Mouse (Mus musculus) neural tube, embryonic 14.5 days (tissue): ENCODE measurements around the gene Rbks. TPM values are rescaled to one million over a fixed set of nuclear protein-coding genes. Genes with fewer than 3 reads are reported as not detected.
"Not testable (repeated sequence)": the region's sequence is repeated elsewhere in the genome, so short reads cannot be mapped to it uniquely, and the experiment has no call there.

Source experiments
- ATAC-seq: fragments of 200-750 bp; cut with Nextera tagmentation; 2 replicates; pipeline ENCODE4 v1.8.0; 2017; ENCODE audit warnings: low read depth, mild to moderate bottlenecking, moderate TSS enrichment, moderate library complexity
- H3K27ac ChIP-seq: fragments of 300-500 bp; sonication (generic); 2 replicates; pipeline ENCODE4 v1.5.1; 2014; ENCODE audit warnings: low read depth, mild to moderate bottlenecking, control low read depth, low read length, moderate library complexity, mixed read lengths
- H3K27me3 ChIP-seq: fragments of 300-500 bp; sonication (generic); 2 replicates; pipeline ENCODE4 v1.6.1; 2014; ENCODE audit warnings: low read length; ENCODE audit not compliant: control insufficient read depth, insufficient read depth
- H3K36me3 ChIP-seq: fragments of 300-500 bp; sonication (generic); 2 replicates; pipeline ENCODE4 v1.6.1; 2014; ENCODE audit warnings: low read length, mixed read lengths; ENCODE audit not compliant: control insufficient read depth, insufficient read depth
- H3K4me1 ChIP-seq: fragments of 300-500 bp; sonication (generic); 2 replicates; pipeline ENCODE4 v1.6.1; 2014; ENCODE audit warnings: low read length; ENCODE audit not compliant: control insufficient read depth, insufficient read depth
- H3K4me2 ChIP-seq: fragments of 300-500 bp; sonication (generic); 2 replicates; pipeline ENCODE4 v1.6.1; 2014; ENCODE audit warnings: mild to moderate bottlenecking, low read depth, low read length, control low read depth
- H3K4me3 ChIP-seq: fragments of 300-500 bp; sonication (generic); 2 replicates; pipeline ENCODE4 v1.5.1; 2014; ENCODE audit warnings: low read depth, low read length, control low read depth, mixed read lengths
- H3K9ac ChIP-seq: fragments of 300-500 bp; sonication (generic); replicated peaks from 2 replicates; pipeline ENCODE4 v1.6.1; 2014; ENCODE audit warnings: low read depth, mild to moderate bottlenecking, control low read depth, low read length, mixed read lengths
- H3K9me3 ChIP-seq: fragments of 300-500 bp; sonication (generic); 2 replicates; pipeline ENCODE4 v1.6.1; 2016; ENCODE audit warnings: low read length; ENCODE audit not compliant: control insufficient read depth
- WGBS: fragments of 180-500 bp; shearing (Covaris S2); extraction: QIAGEN DNeasy Blood & Tissue Kit; methylation state at CpG from one replicate; pipeline ENCODE4 v1.1.7; 2014; 5-methylcytosine and 5-hydroxymethylcytosine counted together
- polyA plus RNA-seq: library from polyadenylated mRNA; unstranded; fragments of >200 nt; fragmentation: Nextera tagmentation; extraction: Ambion mirVana; gene quantifications from 2 replicates; pipeline ENCODE4 v1.2.1, GENCODE M21; 2014

Gene Rbks
- polyA plus RNA-seq, 1 experiment from 2014 or later = 4.0 TPM

GRCm38 (mm10) chr5:31599161-31599560, 98.3 kb downstream of the Rbks start:
- 78% methylated on average over 2 of the region's 2 CpGs for WGBS
- H3K36me3 ChIP-seq = no peaks in the 10 kb centered on the region
- H3K9me3 ChIP-seq = no peaks in the 10 kb centered on the region
- no peaks in the 10 kb centered on the region for H3K27me3 ChIP-seq
- no peak for ATAC-seq
- no peak overlapping the region for H3K4me2 ChIP-seq
- H3K9ac ChIP-seq = no peak overlapping the region
- H3K4me1 ChIP-seq = no peaks in the 10 kb centered on the region
- H3K4me3 ChIP-seq = no peak overlapping the region
- H3K27ac ChIP-seq = no peak overlapping the region

- no peaks in the 10 kb centered on the region for H3K36me3 ChIP-seq
- no peaks in the 10 kb centered on the region for H3K27me3 ChIP-seq
- 74% methylated on average over 4 of the region's 4 CpGs for WGBS
- H3K9ac ChIP-seq = no peak overlapping the region
- no peak overlapping the region for H3K4me2 ChIP-seq
- H3K4me3 ChIP-seq = no peak overlapping the region
- no peaks in the 10 kb centered on the region for H3K4me1 ChIP-seq
- no peak for ATAC-seq
- no peaks in the 10 kb centered on the region for H3K9me3 ChIP-seq
- no peak overlapping the region for H3K27ac ChIP-seq
These were observed 98.8 kb downstream of the Rbks start for GRCm38 (mm10) chr5:31598579-31598978.

- H3K27me3 ChIP-seq = no peaks in the 10 kb centered on the region
- no peak overlapping the region for H3K4me3 ChIP-seq
- H3K9ac ChIP-seq = no peak overlapping the region
- 81% methylated on average over 7 of the region's 7 CpGs for WGBS
- no peaks in the 10 kb centered on the region for H3K36me3 ChIP-seq
- no peak for ATAC-seq
- no peak overlapping the region for H3K27ac ChIP-seq
- H3K9me3 ChIP-seq = no peaks in the 10 kb centered on the region
- no peak overlapping the region for H3K4me2 ChIP-seq
- H3K4me1 ChIP-seq = no peaks in the 10 kb centered on the region
These were observed 99.3 kb downstream of the Rbks start for GRCm38 (mm10) chr5:31598121-31598520.

- Histone ChIP-seq H3K9ac (no peak overlapping the region), H3K4me3 (no peak overlapping the region), H3K4me2 (no peak overlapping the region), H3K9me3 (no peaks in the 10 kb centered on the region), H3K4me1 (no peaks in the 10 kb centered on the region), H3K27me3 (no peaks in the 10 kb centered on the region), H3K36me3 (no peaks in the 10 kb centered on the region), H3K27ac (no peak overlapping the region)
- ATAC-seq = no peak
- 76% methylated on average over 6 of the region's 6 CpGs for WGBS
These were observed 99.9 kb downstream of the Rbks start for GRCm38 (mm10) chr5:31597430-31597944.

GRCm38 (mm10) chr5:31596481-31597429, 100.7 kb downstream of the Rbks start, which contains the start of gene Mrpl33:
Gene Mrpl33, plus strand, starts transcription at chr5:31596935.
- ATAC-seq = no peak
- 11% methylated on average over 26 of the region's 26 CpGs for WGBS

GRCm38 (mm10) chr5:31595868-31596267, 101.6 kb downstream of the Rbks start:
- H3K36me3 ChIP-seq = no peaks in the 10 kb centered on the region
- WGBS = 60% methylated on average over 4 of the region's 4 CpGs
- H3K4me3 ChIP-seq = no peak overlapping the region
- no peak overlapping the region for H3K4me2 ChIP-seq
- H3K9me3 ChIP-seq = no peaks in the 10 kb centered on the region
- H3K27me3 ChIP-seq = no peaks in the 10 kb centered on the region
- no peak overlapping the region for H3K9ac ChIP-seq
- ATAC-seq = no peak
- H3K4me1 ChIP-seq = no peaks in the 10 kb centered on the region
- no peak overlapping the region for H3K27ac ChIP-seq

More at GRCm38 (mm10) chr5:31596481-31597429, 100.7 kb downstream of the Rbks start, which contains the start of gene Mrpl33:
- Histone ChIP-seq H3K27me3 (no peaks in the 10 kb centered on the region), H3K36me3 (no peaks in the 10 kb centered on the region), H3K27ac (no peak within 1 kb of the TSS), H3K4me3 (peak within 1 kb of the TSS; percentile 20), H3K9ac (peak within 1 kb of the TSS; percentile 22; the same call in 1 of the 2 replicates), H3K9me3 (no peaks in the 10 kb centered on the region), H3K4me2 (peak within 1 kb of the TSS; percentile 49), H3K4me1 (no peaks in the 10 kb centered on the region)

- Histone ChIP-seq H3K27ac (no peak overlapping the region), H3K4me3 (no peak overlapping the region), H3K9ac (no peak overlapping the region), H3K4me1 (no peaks in the 10 kb centered on the region), H3K9me3 (no peaks in the 10 kb centered on the region), H3K4me2 (no peak overlapping the region), H3K27me3 (no peaks in the 10 kb centered on the region), H3K36me3 (no peaks in the 10 kb centered on the region)
- no peak for ATAC-seq
- 94% methylated on average over 7 of the region's 7 CpGs for WGBS
These were observed 106.3 kb downstream of the Rbks start for GRCm38 (mm10) chr5:31591122-31591521.

- WGBS = 57% methylated on average over 14 of the region's 14 CpGs
- no peak overlapping the region for H3K9ac ChIP-seq
- 0 out of 2 replicates have a peak, but pooled peaks have one; percentile 54 for ATAC-seq
- no peak overlapping the region for H3K27ac ChIP-seq
- no peaks in the 10 kb centered on the region for H3K4me1 ChIP-seq
- no peaks in the 10 kb centered on the region for H3K27me3 ChIP-seq
- no peak overlapping the region for H3K4me2 ChIP-seq
- H3K4me3 ChIP-seq = no peak overlapping the region
- H3K36me3 ChIP-seq = no peaks in the 10 kb centered on the region
- no peaks in the 10 kb centered on the region for H3K9me3 ChIP-seq
These were observed 107.6 kb downstream of the Rbks start for GRCm38 (mm10) chr5:31589711-31590319.

GRCm38 (mm10) chr5:31588672-31589071, 108.8 kb downstream of the Rbks start:
- H3K27ac ChIP-seq, H3K9ac ChIP-seq, H3K9me3 ChIP-seq, H3K4me2 ChIP-seq, ATAC-seq, H3K36me3 ChIP-seq, H3K4me3 ChIP-seq, H3K4me1 ChIP-seq, H3K27me3 ChIP-seq: not testable (repeated sequence)
- WGBS = 89% methylated on average over 8 of the region's 8 CpGs
